Mouse (Mus musculus) forebrain, postnatal 0 days (tissue): ENCODE results near the gene AY761185. TPM values are rescaled to one million over a fixed set of nuclear protein-coding genes. Genes with fewer than 3 reads are reported as not detected.

ENCODE experiments used
- ATAC-seq: fragments of 200-750 bp; cut with Nextera tagmentation; 2 replicates; pipeline ENCODE4 v1.8.0; 2017; ENCODE audit warnings: mild to moderate bottlenecking, moderate library complexity
- DNase-seq: peaks from one replicate; pipeline ENCODE4 v3.0.0-alpha.2; 2015
- H3K27ac ChIP-seq: fragments of 300-500 bp; sonication (generic); 2 replicates; pipeline ENCODE4 v1.5.1; 2014; ENCODE audit warnings: low read depth, mild to moderate bottlenecking, antibody characterized with exemption, low read length, moderate library complexity, mixed read lengths
- H3K27me3 ChIP-seq: fragments of 300-500 bp; sonication (generic); 2 replicates; pipeline ENCODE4 v1.6.1; 2014; ENCODE audit warnings: mild to moderate bottlenecking, low read length, mixed read lengths; ENCODE audit not compliant: insufficient read depth
- H3K36me3 ChIP-seq: fragments of 300-500 bp; sonication (generic); 2 replicates; pipeline ENCODE4 v1.6.1; 2014; ENCODE audit warnings: mild to moderate bottlenecking, moderate library complexity; ENCODE audit not compliant: insufficient read depth
- H3K4me1 ChIP-seq: fragments of 300-500 bp; sonication (generic); 2 replicates; pipeline ENCODE4 v1.6.1; 2014; ENCODE audit warnings: antibody characterized with exemption; ENCODE audit not compliant: insufficient read depth
- H3K4me2 ChIP-seq: fragments of 300-500 bp; sonication (generic); 2 replicates; pipeline ENCODE4 v1.6.1; 2014; ENCODE audit warnings: low read depth, mild to moderate bottlenecking, moderate library complexity
- H3K4me3 ChIP-seq: fragments of 300-500 bp; sonication (generic); 2 replicates; pipeline ENCODE4 v1.5.1; 2014; ENCODE audit warnings: low read depth, low read length, mixed read lengths
- H3K9ac ChIP-seq: fragments of 300-500 bp; sonication (generic); 2 replicates; pipeline ENCODE4 v1.6.1; 2014; ENCODE audit warnings: mild to moderate bottlenecking
- H3K9me3 ChIP-seq: fragments of 300-500 bp; sonication (generic); 2 replicates; pipeline ENCODE4 v1.6.1; 2016; ENCODE audit warnings: low read length
- CTCF ChIP-seq: sonication (generic); IDR thresholded peaks from 2 replicates; pipeline ENCODE4 v1.5.1; 2016; ENCODE audit warnings: antibody characterized with exemption, control low read depth, low read depth
- WGBS: fragments of 180-500 bp; shearing (Covaris S2); extraction: QIAGEN DNeasy Blood & Tissue Kit; methylation state at CpG from one replicate; pipeline ENCODE4 v1.1.7; 2014; 5-methylcytosine and 5-hydroxymethylcytosine counted together
- polyA plus RNA-seq: library from polyadenylated mRNA; unstranded; fragments of >200 nt; fragmentation: Nextera tagmentation; extraction: Ambion mirVana; gene quantifications from 2 replicates; pipeline ENCODE4 v1.2.1, GENCODE M21; 2015
- total RNA-seq: library from RNA; depleted of rRNA; stranded (reverse); fragments of >200 nt; gene quantifications from 2 replicates; pipeline ENCODE4 v1.2.3, GENCODE M21; 2014; rRNA removed

The AY761185 gene
- total and polyA plus RNA-seq, 2 experiments from 2014 or later: not detected

- TF ChIP-seq CTCF: no peak
- ATAC-seq (no peak), DNase-seq (no peak)
- Histone ChIP-seq H3K9ac (no peak overlapping the region), H3K9me3 (no peaks in the 10 kb centered on the region), H3K4me3 (no peak overlapping the region), H3K4me2 (no peak overlapping the region), H3K4me1 (no peaks in the 10 kb centered on the region), H3K27ac (no peak overlapping the region), H3K27me3 (no peaks in the 10 kb centered on the region), H3K36me3 (no peaks in the 10 kb centered on the region)
- WGBS: 92% methylated on average over 2 of the region's 2 CpGs
These were observed 37.4 kb downstream of the AY761185 start for GRCm38 (mm10) chr8:20907119-20907518.

- H3K9me3 ChIP-seq: peaks cover 6% of the 10 kb centered on the region; the same call in 1 of the 2 replicates
- no peak within 1 kb of the TSS for H3K4me3 ChIP-seq
- WGBS: 47% methylated on average over 2 of the region's 2 CpGs
These were observed 42.0 kb downstream of the AY761185 start, which contains the start of gene Gm15056 for GRCm38 (mm10) chr8:20902527-20902926. Gene Gm15056 (minus strand): TSS chr8:20902627.

More at GRCm38 (mm10) chr8:20902527-20902926, 42.0 kb downstream of the AY761185 start, which contains the start of gene Gm15056:
- Histone ChIP-seq H3K4me1 (no peaks in the 10 kb centered on the region), H3K27ac (no peak within 1 kb of the TSS), H3K36me3 (no peaks in the 10 kb centered on the region), H3K9ac (no peak within 1 kb of the TSS), H3K27me3 (no peaks in the 10 kb centered on the region), H3K4me2 (no peak within 1 kb of the TSS)
- DNase-seq: no peak
- TF ChIP-seq CTCF: no peak
- no peak for ATAC-seq

Other genes with a start within 250 kb of the AY761185 start
- not detected in 2 replicates for gene Defb33, start 52.0 kb downstream of the AY761185 start, total RNA-seq
- gene Defb33, start 52.0 kb downstream of the AY761185 start, polyA plus RNA-seq: not detected in 2 replicates
- gene Gm15056, start 42.1 kb downstream of the AY761185 start, total RNA-seq: not detected in 2 replicates
- gene Gm15056, start 42.1 kb downstream of the AY761185 start, polyA plus RNA-seq: not detected in 2 replicates
- gene Gm6040, start 22.6 kb downstream of the AY761185 start, total RNA-seq: not detected in 2 replicates
- not detected in 2 replicates for gene Gm6040, start 22.6 kb downstream of the AY761185 start, polyA plus RNA-seq
- not detected in 2 replicates for gene Defa21, start 80.8 kb upstream of the AY761185 start, total RNA-seq
- not detected in 2 replicates for gene Defa21, start 80.8 kb upstream of the AY761185 start, polyA plus RNA-seq
- gene Defa23, start 110.3 kb upstream of the AY761185 start, total RNA-seq: not detected in 2 replicates
- gene Defa23, start 110.3 kb upstream of the AY761185 start, polyA plus RNA-seq: not detected in 2 replicates
- not detected in 2 replicates for gene Defa35, start 120.3 kb upstream of the AY761185 start, total RNA-seq
- gene Defa35, start 120.3 kb upstream of the AY761185 start, polyA plus RNA-seq: not detected in 2 replicates
- gene Defa25, start 139.7 kb upstream of the AY761185 start, total RNA-seq: not detected in 2 replicates
- gene Defa25, start 139.7 kb upstream of the AY761185 start, polyA plus RNA-seq: not detected in 2 replicates
- not detected in 2 replicates for gene Gm14851, start 151.3 kb upstream of the AY761185 start, total RNA-seq
- not detected in 2 replicates for gene Gm14851, start 151.3 kb upstream of the AY761185 start, polyA plus RNA-seq
- not detected in 2 replicates for gene Defa30, start 189.9 kb upstream of the AY761185 start, total RNA-seq
- not detected in 2 replicates for gene Defa30, start 189.9 kb upstream of the AY761185 start, polyA plus RNA-seq
- not detected in 2 replicates for gene Defa22, start 217.6 kb upstream of the AY761185 start, total RNA-seq
- gene Defa22, start 217.6 kb upstream of the AY761185 start, polyA plus RNA-seq: not detected in 2 replicates
- gene Defa31, start 246.9 kb upstream of the AY761185 start, total RNA-seq: not detected in 2 replicates
- not detected in 2 replicates for gene Defa31, start 246.9 kb upstream of the AY761185 start, polyA plus RNA-seq